Mouse (Mus musculus): ENCODE measurements at regions not wholly inside any gene's neighbourhood (a gene's known extent, or its start where the extent isn't known, plus 50 kb on each side); places are given as distances from the start of the nearest gene placed in this dataset.

DNA sequence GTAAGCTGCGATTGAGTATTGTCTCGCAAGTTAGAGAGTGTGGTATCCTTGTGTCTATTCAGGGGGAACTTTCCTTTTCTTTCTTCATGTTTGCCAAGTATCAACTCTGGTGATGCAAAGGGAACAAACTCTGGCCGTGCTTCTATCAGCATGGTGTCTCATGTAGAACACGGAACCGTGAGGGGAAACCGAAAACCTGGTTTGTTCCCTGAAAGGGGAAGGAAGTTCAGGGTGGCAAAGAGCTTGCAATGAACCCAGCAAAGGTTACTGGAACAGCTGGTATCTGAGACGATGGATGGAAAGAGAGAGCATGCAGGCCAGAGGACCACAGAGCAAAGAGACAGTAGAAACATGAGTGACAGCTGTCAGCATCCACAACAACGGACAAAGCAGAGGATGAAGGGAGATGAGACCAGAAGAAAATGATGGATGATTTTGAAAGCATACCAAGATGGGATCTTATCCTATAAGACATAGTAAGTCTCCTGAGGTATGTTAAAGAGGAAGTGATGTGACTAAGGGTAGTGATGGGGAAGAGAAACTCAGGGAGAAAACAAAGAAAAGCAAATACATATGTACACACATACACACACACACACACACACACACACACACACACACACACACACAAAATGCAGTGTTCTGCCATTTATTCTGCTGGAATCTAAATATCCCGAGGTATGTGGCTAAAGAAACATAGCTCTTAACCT lies 199.8 kb upstream of the Peli2 start:
- Histone ChIP-seq H3K36me3 (ENCODE audit: insufficient read depth) (no peaks in the 10 kb centered on the region), H3K9me3 (ENCODE audit: low read length) (no peaks in the 10 kb centered on the region), H3K4me1 (ENCODE audit: insufficient read depth) (no peaks in the 10 kb centered on the region), H3K4me3 (ENCODE audit: low read depth, low read length) (no peak overlapping the region), H3K27me3 (ENCODE audit: insufficient read depth, low read length) (no peaks in the 10 kb centered on the region), H3K27ac (ENCODE audit: low read depth, low read length) (no peak overlapping the region), H3K4me2 (ENCODE audit: low read depth) (no peak overlapping the region), H3K9ac (no peak overlapping the region)
- DNase-seq (no peak), ATAC-seq (no peak)
- WGBS = 93% methylated on average over 9 of the region's 9 CpGs
- TF ChIP-seq CTCF (IDR thresholded peaks at IDR 0.05; ENCODE audit: low read depth) = no peak

DNA sequence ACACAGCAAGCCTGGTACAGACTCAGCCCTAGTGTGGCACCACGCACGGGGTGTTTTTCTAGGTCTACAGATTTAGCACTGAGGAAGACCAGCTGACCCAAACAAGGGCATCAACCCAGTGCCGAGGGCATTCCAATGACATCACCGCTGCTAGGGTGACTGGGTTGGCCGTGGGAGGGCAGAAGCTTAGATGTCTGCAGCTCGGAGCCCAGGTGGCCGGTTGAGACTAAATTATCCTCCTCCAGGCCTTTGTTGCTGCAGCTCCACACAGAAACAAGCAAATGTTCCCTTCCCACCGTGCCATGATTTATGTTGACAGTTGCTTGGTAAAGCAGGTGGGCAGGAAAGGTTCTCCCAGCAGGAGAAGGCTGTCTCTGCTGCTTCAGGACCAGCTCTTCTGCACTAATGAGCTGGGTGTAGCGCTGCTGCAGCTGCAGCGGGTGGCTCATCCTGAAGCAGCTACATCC lies 198.8 kb upstream of the Peli2 start:
- Histone ChIP-seq H3K36me3 (ENCODE audit: insufficient read depth) (no peaks in the 10 kb centered on the region), H3K4me2 (ENCODE audit: low read depth) (no peak overlapping the region), H3K4me3 (ENCODE audit: low read depth, low read length) (no peak overlapping the region), H3K9ac (no peak overlapping the region), H3K9me3 (ENCODE audit: low read length) (no peaks in the 10 kb centered on the region), H3K4me1 (ENCODE audit: insufficient read depth) (no peaks in the 10 kb centered on the region), H3K27ac (ENCODE audit: low read depth, low read length) (no peak overlapping the region), H3K27me3 (ENCODE audit: insufficient read depth, low read length) (no peaks in the 10 kb centered on the region)
- ATAC-seq = no peak
- DNase-seq = no peak
- TF ChIP-seq CTCF (IDR thresholded peaks at IDR 0.05; ENCODE audit: low read depth) = no peak
- 62% methylated on average over 10 of the region's 10 CpGs for WGBS

DNA sequence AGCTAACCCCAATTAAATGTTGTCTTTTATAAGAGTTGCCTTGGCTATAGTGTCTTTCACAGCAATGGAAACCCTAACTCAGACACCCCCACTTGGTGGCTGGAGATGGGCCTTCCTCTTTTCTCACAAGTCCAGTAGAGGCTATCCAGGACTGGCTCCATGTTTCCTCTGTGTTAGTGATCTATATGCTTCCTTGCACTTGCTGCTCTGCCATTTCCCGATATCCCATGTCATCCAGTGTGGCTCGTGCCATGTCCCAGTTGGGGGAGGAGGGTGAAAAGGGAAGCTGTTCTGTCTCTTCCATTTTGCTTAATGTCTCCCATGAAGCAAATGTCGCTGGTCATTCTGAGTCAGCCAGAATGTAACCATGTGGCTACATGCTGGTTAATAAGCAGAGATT lies 194.2 kb upstream of the Peli2 start:
- no peak overlapping the region for H3K9ac ChIP-seq
- no peaks in the 10 kb centered on the region for H3K9me3 ChIP-seq (ENCODE audit: low read length)
- no peak overlapping the region for H3K27ac ChIP-seq (ENCODE audit: low read depth, low read length)
- TF ChIP-seq CTCF (IDR thresholded peaks at IDR 0.05; ENCODE audit: low read depth) = no peak
- no peaks in the 10 kb centered on the region for H3K36me3 ChIP-seq (ENCODE audit: insufficient read depth)
- DNase-seq (no peak), ATAC-seq (no peak)
- H3K4me1 ChIP-seq (ENCODE audit: insufficient read depth) = no peaks in the 10 kb centered on the region
- no peak overlapping the region for H3K4me2 ChIP-seq (ENCODE audit: low read depth)
- WGBS = 95% methylated on average over 3 of the region's 3 CpGs
- H3K27me3 ChIP-seq (ENCODE audit: insufficient read depth, low read length) = no peaks in the 10 kb centered on the region
- H3K4me3 ChIP-seq (ENCODE audit: low read depth, low read length) = no peak overlapping the region

DNA sequence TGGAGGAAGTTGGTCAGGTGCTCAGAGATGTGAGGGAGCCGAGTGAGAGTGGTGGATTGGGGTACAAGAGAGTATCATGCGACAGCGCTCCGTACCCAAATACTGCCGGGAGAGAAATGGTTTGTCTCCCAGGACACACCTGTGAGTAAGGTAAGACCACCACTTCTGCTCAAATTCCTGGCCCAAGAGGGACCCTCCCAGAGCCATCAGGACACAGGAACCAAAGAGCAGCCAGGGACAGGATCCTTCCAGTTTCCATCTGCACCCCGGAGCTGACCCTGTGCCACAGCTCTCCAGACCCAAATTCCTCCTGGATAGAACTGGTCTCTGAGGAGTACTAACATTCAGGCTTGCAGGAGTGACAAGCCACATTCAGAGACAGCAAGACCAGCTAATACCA lies 185.2 kb upstream of the Peli2 start:
- no peaks in the 10 kb centered on the region for H3K9me3 ChIP-seq (ENCODE audit: low read length)
- H3K4me1 ChIP-seq (ENCODE audit: insufficient read depth) = no peaks in the 10 kb centered on the region
- WGBS = 97% methylated on average over 6 of the region's 6 CpGs
- H3K27me3 ChIP-seq (ENCODE audit: insufficient read depth, low read length) = no peaks in the 10 kb centered on the region
- no peak overlapping the region for H3K27ac ChIP-seq (ENCODE audit: low read depth, low read length)
- H3K36me3 ChIP-seq (ENCODE audit: insufficient read depth) = no peaks in the 10 kb centered on the region
- no peak overlapping the region for H3K4me3 ChIP-seq (ENCODE audit: low read depth, low read length)
- ATAC-seq (no peak), DNase-seq (no peak)
- no peak overlapping the region for H3K4me2 ChIP-seq (ENCODE audit: low read depth)
- TF ChIP-seq CTCF (IDR thresholded peaks at IDR 0.05; ENCODE audit: low read depth) = no peak
- H3K9ac ChIP-seq = no peak overlapping the region

DNA sequence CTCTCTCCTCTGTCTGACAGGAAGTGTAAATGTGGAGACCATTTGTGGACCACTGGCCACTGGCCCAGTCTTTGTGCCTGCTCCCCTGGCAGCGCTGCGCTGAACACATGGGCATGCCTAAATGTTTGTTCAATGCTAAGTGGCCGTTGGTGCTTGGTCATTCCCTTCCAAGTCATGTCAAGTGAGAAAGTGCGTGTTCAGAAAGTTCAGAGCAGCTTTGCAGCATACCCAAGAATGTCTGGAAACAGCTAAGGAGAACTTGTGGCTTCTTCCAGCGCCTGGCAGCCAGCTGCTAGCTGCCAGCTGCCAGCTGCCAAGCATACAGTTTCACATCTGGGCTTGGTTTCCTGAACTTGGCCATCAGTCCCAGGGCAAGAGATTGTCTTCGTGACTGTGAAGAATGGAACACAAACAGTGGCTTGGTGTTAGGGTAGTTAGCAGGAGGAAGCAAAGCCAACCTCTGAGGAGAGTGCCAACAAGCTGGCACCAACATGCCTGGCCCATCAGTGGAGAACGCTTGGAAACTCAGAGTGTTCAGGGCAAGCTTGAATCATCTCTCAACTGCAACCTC lies 183.5 kb upstream of the Peli2 start:
- no peaks in the 10 kb centered on the region for H3K27me3 ChIP-seq (ENCODE audit: insufficient read depth, low read length)
- H3K27ac ChIP-seq (ENCODE audit: low read depth, low read length) = no peak overlapping the region
- no peak overlapping the region for H3K4me2 ChIP-seq (ENCODE audit: low read depth)
- no peaks in the 10 kb centered on the region for H3K36me3 ChIP-seq (ENCODE audit: insufficient read depth)
- peak; percentile 64 for ATAC-seq
- DNase-seq = peak; percentile 39
- no peak overlapping the region for H3K9ac ChIP-seq
- 55% methylated on average over 7 of the region's 7 CpGs for WGBS
- no peaks in the 10 kb centered on the region for H3K4me1 ChIP-seq (ENCODE audit: insufficient read depth)
- H3K4me3 ChIP-seq (ENCODE audit: low read depth, low read length) = no peak overlapping the region
- no peak for TF ChIP-seq CTCF (IDR thresholded peaks at IDR 0.05; ENCODE audit: low read depth)
- no peaks in the 10 kb centered on the region for H3K9me3 ChIP-seq (ENCODE audit: low read length)

DNA sequence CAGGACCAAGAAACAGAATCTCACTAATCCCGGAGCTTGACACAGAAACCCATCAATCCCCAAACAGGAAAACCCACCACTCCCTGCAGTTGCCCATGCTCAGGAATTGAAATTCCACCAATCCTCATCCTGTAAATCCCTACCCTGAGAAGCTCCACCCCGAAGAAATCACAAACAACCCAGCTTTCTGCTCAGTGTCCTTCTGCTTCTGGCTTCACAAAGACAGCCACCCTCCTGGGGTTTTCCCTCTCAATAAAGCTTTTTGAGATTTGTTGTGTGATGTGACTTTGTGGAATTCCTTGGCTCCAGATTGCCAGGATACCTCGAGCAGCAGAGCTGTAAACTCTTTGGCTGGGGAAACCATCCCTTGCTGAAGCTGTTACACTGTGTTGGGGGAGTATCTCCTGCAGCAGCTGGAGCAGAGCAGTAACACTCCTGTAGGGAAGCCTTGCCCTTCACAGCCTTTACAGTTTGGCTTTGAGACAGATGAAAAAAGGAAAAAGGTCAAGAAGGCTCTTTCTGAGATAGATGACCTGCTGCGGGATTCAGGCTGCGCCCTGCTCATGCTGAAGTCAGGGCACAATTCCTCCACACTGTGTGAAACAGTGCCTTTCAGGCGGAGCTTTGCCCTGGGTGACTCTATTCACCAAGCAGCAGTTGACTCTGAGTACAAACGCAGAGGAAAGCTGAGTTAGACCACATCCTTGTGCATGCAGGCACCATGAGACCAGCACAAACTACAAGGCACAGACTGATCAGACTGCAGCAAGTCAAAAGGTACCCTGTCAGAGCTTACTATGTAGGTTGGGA lies 180.6 kb upstream of the Peli2 start:
- no peak for DNase-seq
- H3K27ac ChIP-seq (ENCODE audit: low read depth, low read length) = no peak overlapping the region
- no peaks in the 10 kb centered on the region for H3K4me1 ChIP-seq (ENCODE audit: insufficient read depth)
- ATAC-seq = no peak
- H3K4me3 ChIP-seq (ENCODE audit: low read depth, low read length) = no peak overlapping the region
- H3K9me3 ChIP-seq (ENCODE audit: low read length) = no peaks in the 10 kb centered on the region
- 51% methylated on average over 7 of the region's 7 CpGs for WGBS
- TF ChIP-seq CTCF (IDR thresholded peaks at IDR 0.05; ENCODE audit: low read depth) = no peak
- no peak overlapping the region for H3K4me2 ChIP-seq (ENCODE audit: low read depth)
- H3K27me3 ChIP-seq (ENCODE audit: insufficient read depth, low read length) = no peaks in the 10 kb centered on the region
- no peak overlapping the region for H3K9ac ChIP-seq
- no peaks in the 10 kb centered on the region for H3K36me3 ChIP-seq (ENCODE audit: insufficient read depth)

DNA sequence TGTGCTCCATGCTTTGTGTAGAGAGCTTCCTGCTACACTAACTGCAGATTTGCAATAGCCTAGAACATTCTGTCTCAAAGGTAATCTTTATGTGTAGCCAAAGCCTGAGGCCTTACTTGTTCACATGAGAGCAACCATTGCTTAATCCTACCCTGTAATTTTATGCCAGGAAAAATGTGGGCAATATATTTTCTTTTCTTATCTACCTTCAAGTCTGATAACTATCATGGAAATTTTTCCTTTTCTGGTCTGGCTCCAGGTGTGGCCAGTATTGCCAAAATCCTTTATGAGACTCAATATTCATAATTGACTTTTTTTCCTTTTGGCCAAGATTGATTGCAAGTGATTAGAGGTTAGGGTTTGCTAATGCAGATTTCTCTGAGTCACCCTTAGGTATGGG lies 178.0 kb upstream of the Peli2 start:
- H3K36me3 ChIP-seq (ENCODE audit: insufficient read depth) = no peaks in the 10 kb centered on the region
- no peak overlapping the region for H3K4me2 ChIP-seq (ENCODE audit: low read depth)
- H3K27ac ChIP-seq (ENCODE audit: low read depth, low read length) = no peak overlapping the region
- TF ChIP-seq CTCF (IDR thresholded peaks at IDR 0.05; ENCODE audit: low read depth) = no peak
- H3K9me3 ChIP-seq (ENCODE audit: low read length) = no peaks in the 10 kb centered on the region
- no peaks in the 10 kb centered on the region for H3K27me3 ChIP-seq (ENCODE audit: insufficient read depth, low read length)
- no peak for DNase-seq
- ATAC-seq = no peak
- H3K4me3 ChIP-seq (ENCODE audit: low read depth, low read length) = no peak overlapping the region
- H3K9ac ChIP-seq = no peak overlapping the region
- no peaks in the 10 kb centered on the region for H3K4me1 ChIP-seq (ENCODE audit: insufficient read depth)
